Mouse (Mus musculus) ZHBTc4 (cell line): ENCODE measurements at regions not wholly inside any gene's neighbourhood (a gene's known extent, or its start where the extent isn't known, plus 50 kb on each side); places are given as distances from the start of the nearest gene placed in this dataset.

Experiments used
- DNase-seq: peaks from one replicate; pipeline ENCODE4 v3.0.0-alpha.2; 2011; ENCODE audit warnings: low read depth, low spot score

- peak; percentile 44 for DNase-seq
Observed at GRCm38 (mm10) chr12:82520840-82521239, 67.3 kb upstream of the Rgs6 start.

- no peak for DNase-seq
Observed at GRCm38 (mm10) chr12:82524987-82525386, 63.1 kb upstream of the Rgs6 start.
